Mouse (Mus musculus) layer of hippocampus, adult 9-10 months (tissue): ENCODE data around the gene 1700012B07Rik.

Experiments used
- DNase-seq: peaks from one replicate; pipeline ENCODE4 v3.0.0; 2022; ENCODE audit warnings: low spot score

Gene 1700012B07Rik

GRCm38 (mm10) chr11:109846343-109846742 is 18.5 kb upstream of the 1700012B07Rik start:
- no peak for DNase-seq

- no peak for DNase-seq
These were observed 17.8 kb upstream of the 1700012B07Rik start for GRCm38 (mm10) chr11:109845601-109846000.

- no peak for DNase-seq
These were observed 16.6 kb upstream of the 1700012B07Rik start for GRCm38 (mm10) chr11:109844466-109844865.

GRCm38 (mm10) chr11:109830368-109830767 is 2.5 kb upstream of the 1700012B07Rik start:
- no peak for DNase-seq

- DNase-seq: no peak
These were observed 5.6 kb downstream of the 1700012B07Rik start for GRCm38 (mm10) chr11:109822280-109822679.

GRCm38 (mm10) chr11:109817405-109817804 is 10.4 kb downstream of the 1700012B07Rik start:
- no peak for DNase-seq

- no peak for DNase-seq
These were observed 10.9 kb downstream of the 1700012B07Rik start for GRCm38 (mm10) chr11:109816911-109817310.

- no peak for DNase-seq
These were observed 16.1 kb downstream of the 1700012B07Rik start for GRCm38 (mm10) chr11:109811721-109812120.

- DNase-seq: peak; percentile 10
These were observed 18.5 kb downstream of the 1700012B07Rik start for GRCm38 (mm10) chr11:109809175-109809855.

GRCm38 (mm10) chr11:109801515-109801914 is 26.3 kb downstream of the 1700012B07Rik start:
- DNase-seq: no peak

GRCm38 (mm10) chr11:109797531-109797930 is 30.3 kb downstream of the 1700012B07Rik start:
- DNase-seq: no peak

GRCm38 (mm10) chr11:109795536-109795935 is 32.3 kb downstream of the 1700012B07Rik start:
- DNase-seq: no peak

- DNase-seq: no peak
These were observed 34.3 kb downstream of the 1700012B07Rik start for GRCm38 (mm10) chr11:109793578-109793977.

- DNase-seq: no peak
These were observed 35.3 kb downstream of the 1700012B07Rik start for GRCm38 (mm10) chr11:109792401-109792997.

GRCm38 (mm10) chr11:109791965-109792364 is 35.9 kb downstream of the 1700012B07Rik start:
- DNase-seq: no peak

- no peak for DNase-seq
These were observed 37.6 kb downstream of the 1700012B07Rik start for GRCm38 (mm10) chr11:109790221-109790620.

- no peak for DNase-seq
These were observed 42.5 kb downstream of the 1700012B07Rik start for GRCm38 (mm10) chr11:109785392-109785791.

- DNase-seq: no peak
These were observed 56.5 kb downstream of the 1700012B07Rik start for GRCm38 (mm10) chr11:109771381-109771780.

GRCm38 (mm10) chr11:109770185-109770584 is 57.7 kb downstream of the 1700012B07Rik start:
- DNase-seq: no peak

GRCm38 (mm10) chr11:109769091-109769490 is 58.8 kb downstream of the 1700012B07Rik start:
- DNase-seq: no peak

GRCm38 (mm10) chr11:109760063-109760462 is 67.8 kb downstream of the 1700012B07Rik start:
- no peak for DNase-seq

- DNase-seq: no peak
These were observed 69.1 kb downstream of the 1700012B07Rik start for GRCm38 (mm10) chr11:109758616-109759215.

- DNase-seq: no peak
These were observed 73.7 kb downstream of the 1700012B07Rik start for GRCm38 (mm10) chr11:109754105-109754602.
